Mouse (Mus musculus): ENCODE data around the gene Kcna5.
A peak's percentile ranks its signal among the peaks of the same experiment; 100 is the strongest.

- TF ChIP-seq CTCF (IDR thresholded peaks at IDR 0.05; ENCODE audit: low read depth) = peak; percentile 86
- no peak for TF ChIP-seq EP300 (IDR thresholded peaks at IDR 0.05; ENCODE audit: low read depth)
Observed at GRCm38 (mm10) chr6:126583075-126583474, 47.9 kb upstream of the Kcna5 start.
